Mouse (Mus musculus): Measurements from ENCODE around the gene Cacna1i.

The Cacna1i gene

DNA sequence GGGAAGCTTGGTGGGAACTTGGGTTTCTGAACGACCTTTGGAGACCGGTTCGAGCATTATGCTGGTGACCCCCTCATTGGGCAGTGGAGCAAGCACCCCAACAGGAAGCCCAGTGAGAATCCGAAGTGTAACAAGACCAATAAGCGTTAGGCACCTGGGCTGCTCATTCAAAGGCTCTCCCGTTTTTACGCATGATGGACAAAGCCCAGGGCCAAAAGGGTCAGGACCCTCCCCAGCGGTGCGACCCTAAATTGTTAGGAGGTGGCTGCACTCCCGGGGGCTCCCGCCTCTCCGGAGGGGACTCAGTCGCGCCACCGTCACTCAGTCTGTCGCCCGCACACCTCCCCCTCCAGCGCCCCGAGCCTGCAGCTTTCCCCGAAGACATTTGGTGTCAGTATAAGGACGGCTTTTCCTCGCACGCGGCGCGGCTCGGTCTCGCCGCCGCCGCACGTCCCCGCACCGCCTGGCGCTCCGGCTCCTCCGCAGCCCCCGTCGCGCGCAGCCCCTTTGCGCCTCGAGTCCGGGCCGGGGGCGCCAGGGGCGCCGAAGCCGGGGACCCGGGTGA lies at the start of gene Cacna1i:
Cacna1i (plus strand) TSS at position 388 of the 565 bp plus-strand sequence.
- no peak for DNase-seq

DNA sequence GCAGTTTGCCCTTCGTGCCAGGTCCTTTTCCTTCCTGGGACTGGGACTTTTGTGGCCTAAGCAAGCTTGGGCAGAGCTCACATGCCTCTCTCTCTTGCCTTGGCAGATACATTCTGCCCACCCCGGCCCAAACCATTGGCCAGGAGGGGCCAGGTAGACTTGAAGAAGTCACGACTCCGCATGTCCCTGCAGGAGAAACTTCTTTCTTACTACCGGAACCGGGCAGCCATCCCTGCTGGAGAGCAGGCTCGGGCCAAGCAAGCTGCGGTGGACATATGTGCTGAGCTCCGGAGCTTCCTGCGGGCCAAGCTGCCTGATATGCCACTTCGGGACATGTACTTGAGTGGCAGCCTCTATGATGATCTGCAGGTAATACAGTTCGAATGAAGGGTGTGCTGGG lies 38.9 kb upstream of the Cacna1i start:
- DNase-seq: no peak

DNA sequence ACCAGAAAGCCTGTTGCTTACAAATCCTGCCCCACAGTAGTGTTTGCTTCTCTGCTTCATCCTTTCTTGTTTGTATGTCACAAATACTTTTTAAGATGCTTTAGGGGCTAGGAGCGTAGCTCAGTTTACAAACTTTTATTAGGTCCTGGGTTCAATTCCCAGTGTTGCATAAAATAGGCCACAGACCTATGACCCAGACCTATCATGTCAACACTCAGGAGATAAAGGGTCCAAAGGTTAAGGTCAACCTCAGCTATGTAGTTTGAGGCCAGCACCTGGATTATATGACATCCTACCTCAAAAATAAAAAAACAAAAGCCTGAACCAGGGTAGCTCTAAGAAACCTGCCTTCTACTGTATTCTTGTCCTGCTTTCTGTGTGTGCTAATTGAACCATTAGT lies 38.4 kb upstream of the Cacna1i start:
- no peak for DNase-seq

DNA sequence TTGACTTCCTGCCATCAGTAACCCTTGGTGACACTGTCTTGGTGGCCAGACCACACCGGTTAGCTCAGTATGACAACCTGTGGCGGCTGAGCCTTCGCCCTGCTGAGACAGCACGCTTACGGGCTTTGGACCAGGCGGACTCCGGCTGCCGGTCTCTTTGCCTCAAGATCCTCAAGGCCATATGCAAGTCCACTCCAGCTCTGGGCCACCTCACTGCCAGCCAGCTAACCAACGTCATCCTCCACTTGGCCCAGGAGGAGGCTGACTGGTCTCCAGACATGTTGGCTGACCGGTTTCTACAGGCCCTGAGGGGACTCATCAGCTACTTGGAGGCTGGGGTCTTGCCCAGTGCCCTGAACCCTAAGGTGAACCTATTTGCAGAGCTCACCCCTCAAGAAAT lies 37.4 kb upstream of the Cacna1i start:
- no peak for DNase-seq

DNA sequence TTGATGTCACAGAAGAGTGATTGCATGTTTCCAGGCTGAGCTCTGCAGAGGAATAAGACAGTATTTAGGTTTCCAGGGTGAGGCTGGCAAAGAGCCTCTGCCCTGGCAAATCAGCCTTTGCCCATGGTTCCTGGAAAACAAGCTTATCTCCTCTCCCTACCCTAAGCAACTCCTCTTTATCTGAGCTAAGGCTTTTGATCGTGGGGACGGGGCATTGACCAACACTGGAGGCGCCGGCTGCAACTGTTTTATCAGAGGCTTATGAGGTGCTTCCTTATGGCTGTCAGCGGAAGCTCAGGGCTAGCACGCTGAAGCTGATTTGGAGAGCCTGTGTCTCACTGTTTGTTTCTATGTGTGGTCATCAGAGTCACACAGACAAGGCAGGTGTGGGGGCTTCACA lies 36.5 kb upstream of the Cacna1i start:
- no peak for DNase-seq

DNA sequence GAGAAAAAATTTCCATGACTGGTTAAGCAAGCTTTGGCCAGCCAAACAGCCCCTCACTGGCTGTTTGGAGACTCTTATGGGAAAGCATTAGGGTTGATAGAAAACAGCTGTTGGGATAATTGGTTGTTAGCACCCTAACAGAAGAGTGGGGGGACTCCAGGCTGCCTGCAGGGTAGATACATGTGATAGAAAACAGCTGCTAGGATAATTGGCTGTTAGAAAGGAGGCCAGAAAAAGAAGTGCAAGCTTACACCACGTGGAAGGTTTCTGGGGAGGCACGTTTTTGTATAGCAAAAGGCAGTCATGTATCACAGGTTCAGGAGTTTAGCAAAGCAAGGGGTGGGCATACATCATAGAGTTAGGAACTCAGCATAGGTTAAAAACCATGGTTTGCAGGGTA lies 33.5 kb upstream of the Cacna1i start:
- DNase-seq: no peak

DNA sequence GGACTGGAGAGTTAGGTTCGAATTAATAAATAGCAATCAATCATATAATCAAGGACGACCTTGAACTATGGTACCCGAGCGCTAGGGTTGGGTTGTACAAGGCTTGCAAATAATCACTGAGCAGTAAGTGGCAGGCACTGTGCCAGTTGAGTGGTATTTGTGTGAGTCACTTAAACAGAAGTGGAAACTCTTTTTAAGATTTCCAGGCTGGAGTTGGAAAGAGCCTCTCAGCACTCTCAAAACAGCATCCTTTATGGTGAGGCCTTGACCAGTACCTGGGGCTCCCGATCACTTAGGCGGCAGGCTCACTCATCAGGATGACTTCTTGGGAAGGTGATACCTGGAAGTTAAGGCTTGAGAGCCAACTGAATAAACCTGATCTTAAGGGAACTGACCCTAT lies 32.8 kb upstream of the Cacna1i start:
- DNase-seq: peak in 1 of 2 experiments; percentile 50

DNA sequence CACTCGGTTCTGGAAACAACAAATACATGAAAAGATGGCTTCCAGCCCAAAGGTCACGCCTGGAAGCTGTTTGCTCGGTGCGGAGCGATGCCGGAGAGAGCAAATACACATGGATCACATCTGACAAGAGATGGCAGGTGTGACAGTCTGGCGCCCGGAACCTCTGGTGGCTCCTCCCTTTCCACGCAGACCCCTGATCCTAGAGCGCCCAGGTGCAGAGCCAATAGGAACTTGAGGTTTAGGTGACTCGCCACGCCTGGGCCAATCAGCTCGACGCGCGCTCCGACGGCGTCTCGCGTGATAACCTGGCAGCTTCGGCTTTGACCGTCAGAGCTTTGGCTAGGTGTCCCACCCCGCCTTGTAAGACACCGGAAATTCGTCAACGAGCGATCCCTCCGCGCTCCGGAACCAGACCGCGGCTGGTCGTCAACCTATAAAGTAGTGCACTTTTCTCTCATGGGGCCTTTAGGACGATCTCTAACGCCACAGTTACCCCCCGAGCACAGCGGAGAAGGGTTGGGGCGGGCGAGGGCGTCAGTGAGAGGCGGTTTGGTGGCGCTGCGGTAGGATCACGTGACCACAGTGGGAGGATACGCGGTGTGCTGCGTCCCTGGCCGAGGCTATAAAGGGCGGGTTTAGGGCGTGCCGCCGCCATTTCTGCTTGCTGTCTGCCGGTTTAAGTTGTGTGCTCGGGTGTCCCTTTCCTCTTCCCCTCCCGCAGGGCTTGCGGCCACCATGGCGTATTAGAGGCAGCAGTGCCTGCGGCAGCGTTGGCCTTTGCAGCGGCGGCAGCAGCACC lies 32.0 kb upstream of the Cacna1i start, which contains the start of gene Atf4:
Atf4 (plus strand) TSS at position 338 of the 799 bp plus-strand sequence.
- peak; percentile 98 to 100 for DNase-seq

DNA sequence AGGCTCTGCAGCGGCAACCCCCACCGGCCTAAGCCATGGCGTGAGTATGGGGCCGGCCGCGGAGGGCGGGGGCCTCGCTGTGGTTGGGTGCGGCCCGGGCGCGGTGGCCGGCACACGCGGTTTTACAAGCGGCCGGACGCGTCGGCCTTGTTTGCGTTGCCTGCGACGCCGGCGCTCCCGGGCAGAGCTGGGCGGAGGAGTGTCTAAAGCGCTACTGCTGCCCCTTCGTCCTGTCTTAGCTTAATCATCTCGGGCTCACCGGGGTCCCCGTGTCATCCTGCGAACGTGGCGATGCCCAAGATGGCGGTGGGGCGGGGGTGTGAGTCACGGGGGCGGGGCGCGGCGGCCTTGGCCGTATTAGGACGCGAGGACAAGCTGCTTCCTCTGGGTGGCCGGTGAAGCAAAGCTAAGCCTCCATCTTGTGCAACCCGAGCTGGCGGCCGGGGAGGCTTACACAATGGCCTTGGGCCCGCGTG lies 31.4 kb upstream of the Cacna1i start:
- peak; percentile 88 to 94 for DNase-seq

DNA sequence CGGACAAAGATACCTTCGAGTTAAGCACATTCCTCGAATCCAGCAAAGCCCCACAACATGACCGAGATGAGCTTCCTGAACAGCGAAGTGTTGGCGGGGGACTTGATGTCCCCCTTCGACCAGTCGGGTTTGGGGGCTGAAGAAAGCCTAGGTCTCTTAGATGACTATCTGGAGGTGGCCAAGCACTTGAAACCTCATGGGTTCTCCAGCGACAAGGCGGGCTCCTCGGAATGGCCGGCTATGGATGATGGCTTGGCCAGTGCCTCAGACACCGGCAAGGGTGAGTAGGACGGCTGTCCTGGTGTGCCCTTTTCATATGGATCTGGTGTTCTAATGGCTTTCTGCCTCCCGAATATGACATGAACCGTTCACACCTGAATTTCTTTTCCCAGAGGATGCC lies 30.8 kb upstream of the Cacna1i start:
- DNase-seq: no peak

DNA sequence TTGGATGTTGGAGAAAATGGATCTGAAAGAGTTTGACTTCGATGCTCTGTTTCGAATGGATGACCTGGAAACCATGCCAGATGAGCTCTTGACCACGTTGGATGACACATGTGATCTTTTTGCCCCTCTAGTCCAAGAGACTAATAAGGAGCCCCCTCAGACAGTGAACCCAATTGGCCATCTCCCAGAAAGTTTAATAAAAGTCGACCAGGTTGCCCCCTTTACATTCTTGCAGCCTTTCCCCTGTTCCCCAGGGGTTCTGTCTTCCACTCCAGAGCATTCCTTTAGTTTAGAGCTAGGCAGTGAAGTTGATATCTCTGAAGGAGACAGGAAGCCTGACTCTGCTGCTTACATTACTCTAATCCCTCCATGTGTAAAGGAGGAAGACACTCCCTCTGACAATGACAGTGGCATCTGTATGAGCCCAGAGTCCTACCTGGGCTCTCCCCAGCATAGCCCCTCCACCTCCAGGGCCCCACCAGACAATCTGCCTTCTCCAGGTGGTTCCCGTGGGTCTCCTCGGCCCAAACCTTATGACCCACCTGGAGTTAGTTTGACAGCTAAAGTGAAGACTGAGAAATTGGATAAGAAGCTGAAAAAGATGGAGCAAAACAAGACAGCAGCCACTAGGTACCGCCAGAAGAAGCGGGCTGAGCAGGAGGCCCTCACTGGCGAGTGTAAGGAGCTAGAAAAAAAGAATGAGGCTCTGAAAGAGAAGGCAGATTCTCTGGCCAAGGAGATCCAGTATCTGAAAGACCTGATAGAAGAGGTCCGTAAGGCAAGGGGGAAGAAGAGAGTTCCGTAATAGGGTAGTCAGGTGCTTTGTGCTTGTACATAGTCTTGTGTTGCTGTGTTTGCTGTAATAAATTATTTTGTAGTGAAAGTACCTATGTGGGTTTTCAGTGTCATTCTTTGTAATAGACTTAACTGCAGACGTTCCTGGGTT lies 30.1 kb upstream of the Cacna1i start:
- DNase-seq: no peak

DNA sequence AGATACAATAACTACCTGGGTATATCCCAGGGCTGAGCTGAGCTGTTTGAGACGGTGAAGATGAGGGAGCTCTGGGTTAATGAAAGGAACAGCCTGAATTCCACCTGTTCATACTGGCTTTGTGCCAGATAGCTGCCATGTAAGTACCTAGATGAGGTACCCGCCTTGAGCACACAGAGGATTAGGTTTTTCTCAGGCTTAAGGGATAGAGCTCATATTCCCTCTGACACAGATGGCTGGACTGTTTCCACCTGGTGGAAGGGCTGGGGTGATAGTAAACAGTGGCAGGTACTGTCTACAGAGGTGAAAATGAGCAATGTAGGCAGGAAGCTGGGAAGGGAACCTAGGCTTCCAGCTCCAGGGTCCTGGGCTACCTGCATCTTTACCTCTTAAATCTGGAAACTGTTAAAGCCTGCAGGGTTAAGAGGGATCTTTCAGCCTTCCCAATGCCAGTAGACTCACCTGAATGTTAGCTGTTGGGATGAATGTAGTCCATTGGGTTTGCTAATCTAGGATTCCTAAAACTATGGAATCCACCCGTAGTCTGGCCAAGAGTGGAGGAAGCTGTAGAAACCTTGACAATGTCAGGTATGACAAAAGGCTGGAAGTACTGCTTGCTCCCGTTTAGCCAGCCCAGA lies 29.3 kb upstream of the Cacna1i start:
- no peak for DNase-seq

DNA sequence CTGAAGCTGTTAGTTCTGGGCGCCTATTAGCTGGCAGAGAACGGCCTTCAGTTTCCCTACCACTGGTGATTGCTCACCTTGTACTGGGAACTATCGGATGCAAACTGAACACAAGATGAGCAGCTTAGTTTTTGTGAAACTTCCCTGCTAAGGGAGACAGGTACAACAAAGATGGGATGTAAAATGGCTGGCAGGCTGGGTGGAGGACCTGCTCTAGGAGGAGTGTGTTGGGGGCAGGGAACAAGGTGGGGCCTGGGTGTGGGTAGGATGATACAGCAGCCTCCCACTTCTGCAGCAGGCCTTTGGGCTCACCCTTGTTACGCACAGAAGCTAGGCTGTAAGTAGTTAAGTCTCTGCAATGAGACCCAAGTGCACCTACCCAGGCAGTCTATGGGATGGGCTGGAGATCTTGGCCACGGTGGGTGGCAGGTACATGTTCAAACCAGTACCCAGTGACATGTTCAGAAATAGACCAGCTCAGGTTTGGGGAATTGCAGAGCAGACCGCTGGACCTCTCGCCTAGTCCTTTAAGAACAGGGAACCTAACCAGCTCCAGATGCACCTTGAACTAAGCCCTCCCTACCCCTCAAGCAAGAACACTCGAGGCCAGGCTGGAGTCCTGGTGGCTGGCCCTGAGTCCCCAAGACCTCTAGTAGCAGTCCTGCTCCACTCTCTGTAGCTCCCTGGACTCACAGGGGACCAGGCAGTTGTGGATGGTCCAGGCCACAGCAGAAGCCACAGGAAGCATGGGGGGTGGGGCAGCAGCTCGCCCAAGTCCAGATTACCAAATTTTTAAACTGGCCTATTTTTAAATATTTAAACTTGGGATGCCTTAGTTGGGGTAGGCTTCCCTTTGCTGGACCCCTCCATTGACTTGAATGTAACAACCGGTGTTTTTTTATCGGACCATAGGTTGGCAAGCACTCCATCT lies 28.5 kb upstream of the Cacna1i start:
- no peak for DNase-seq

DNA sequence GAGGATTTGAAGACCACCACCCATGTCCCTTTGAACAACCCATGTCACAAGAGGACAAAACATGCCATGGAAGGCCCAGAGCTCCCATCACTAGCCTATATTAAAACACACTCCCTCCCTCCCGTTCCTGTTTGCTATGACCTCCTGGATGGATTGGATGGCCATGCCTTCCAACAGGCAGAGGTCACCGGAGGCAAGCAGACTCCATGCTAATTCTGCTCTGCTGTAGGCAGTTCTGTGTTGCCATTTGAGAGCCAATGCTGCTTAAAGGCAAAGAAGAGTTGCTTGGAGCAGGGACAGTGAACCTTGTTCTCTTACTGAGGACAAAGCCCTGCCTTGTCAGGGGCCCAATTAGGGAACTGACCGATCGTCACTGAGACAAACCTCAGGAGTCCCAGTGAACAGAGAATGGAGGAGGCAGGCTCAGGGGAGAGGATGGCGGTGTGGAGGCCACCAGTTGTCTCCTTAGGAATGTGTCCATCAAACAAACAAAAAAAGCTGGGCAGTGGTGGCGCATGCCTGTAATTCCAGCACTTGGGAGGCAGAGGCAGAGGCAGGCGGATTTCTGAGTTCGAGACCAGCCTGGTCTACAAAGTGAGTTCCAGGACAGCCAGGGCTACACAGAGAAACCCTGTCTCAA lies 27.5 kb upstream of the Cacna1i start:
- no peak for DNase-seq

DNA sequence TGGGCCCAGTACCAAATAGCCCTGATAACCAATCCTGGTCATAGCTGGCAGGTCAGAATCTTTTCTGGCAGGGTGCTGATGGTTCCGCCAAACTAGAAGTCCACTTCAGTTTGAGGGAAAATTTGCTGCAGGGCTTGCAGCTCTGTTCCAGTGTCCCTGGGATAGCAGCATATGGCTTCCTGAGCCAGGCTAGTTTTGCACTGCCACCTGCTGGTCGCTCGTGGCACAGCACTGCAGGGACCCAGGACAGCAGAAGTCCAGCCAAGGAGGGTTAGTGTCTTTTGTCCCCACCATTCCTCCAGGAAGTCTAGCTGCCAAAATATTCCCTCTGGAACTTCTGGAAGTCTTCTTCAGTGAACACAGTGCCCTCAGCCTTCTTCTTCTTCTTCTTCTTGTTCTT lies 26.4 kb upstream of the Cacna1i start:
- peak; percentile 86 to 90 for DNase-seq

DNA sequence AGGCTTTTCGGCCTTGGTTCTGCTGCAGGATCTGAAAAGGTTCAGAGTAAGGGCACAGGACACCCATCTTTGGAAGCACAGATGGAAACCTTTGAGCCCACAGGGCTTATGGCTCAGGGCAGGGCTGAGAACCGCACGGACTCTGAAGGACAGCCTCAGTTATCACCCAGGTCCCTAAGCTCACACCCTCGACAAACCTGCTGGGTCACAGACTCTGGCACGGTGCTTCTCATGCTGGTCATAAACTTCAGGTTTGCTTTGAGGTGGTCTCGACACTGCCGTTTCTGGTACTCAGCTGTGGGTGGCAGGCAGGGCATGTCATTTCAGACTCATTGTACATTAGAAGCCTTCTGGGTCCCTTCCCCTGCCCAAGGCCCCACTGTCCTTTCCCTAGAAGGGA lies 25.9 kb upstream of the Cacna1i start:
- DNase-seq: no peak

DNA sequence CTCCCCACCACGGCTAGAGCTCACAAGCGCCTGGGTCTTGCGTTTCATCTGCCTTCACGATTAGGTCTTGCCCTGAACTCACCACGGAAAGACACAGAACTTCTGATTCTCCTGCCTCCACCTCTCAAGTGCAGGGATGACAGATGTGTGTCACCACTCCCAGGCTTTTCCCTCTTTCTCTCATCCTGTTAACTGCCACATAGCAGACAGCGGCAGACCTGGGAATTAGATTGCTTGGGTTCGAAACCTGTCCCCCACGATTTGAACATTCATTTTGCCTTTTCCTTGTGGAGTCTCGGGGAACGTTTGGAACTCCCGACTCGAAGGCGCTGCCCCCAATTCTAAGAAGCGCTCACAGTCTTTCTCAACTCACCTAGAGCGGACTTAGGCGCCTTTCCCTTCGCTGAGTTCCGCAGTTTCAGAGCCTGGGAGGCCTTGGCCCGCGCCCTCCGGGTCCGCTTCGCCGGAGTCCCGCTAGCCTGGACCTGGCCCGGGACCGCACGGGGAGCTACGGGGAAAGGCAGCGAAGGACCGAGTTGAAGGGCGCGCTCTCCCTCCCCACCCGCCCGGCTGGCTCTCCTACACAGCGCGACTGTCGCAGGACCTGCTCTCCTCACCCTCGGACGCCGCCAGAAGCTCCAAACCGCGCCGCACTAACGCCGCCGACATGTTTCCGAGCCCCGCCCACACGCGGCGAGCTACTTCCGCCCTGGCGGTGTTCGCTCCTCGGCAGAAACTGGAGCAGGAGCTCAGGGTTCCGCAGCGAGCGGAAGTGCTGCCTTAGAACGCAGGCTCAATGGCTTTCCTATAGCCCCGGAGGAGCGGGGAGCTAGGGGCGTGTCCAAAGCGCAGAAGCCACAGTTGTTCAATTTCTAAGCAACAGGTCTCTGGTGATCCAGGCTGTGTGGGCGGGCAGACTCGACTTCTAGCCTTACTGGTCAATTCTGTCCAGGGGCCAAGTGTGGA lies 23.1 kb upstream of the Cacna1i start, which contains the start of gene Rps19bp1:
Rps19bp1 (minus strand) TSS at position 706 of the 966 bp plus-strand sequence.
- DNase-seq: peak; percentile 91 to 94

DNA sequence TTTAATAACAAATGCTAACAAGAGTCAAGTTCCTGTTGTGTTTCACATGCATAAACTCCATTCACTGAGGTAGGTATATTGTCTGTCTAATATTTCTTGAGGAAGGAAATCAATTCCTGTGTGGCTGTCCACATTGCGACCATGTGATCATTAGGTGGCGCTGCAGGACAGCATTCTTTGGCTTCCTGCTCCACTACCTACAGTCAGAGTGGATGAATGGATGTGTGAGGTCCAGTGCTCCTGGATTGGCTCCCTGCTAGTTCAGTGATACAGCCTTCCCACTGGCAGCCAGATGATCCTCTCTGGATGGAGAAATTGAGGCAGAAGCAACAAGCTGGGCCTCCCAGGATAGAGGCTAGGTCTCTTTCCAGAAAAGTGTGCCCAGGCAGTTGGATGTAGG lies 20.8 kb upstream of the Cacna1i start:
- DNase-seq: peak; percentile 88 to 93

DNA sequence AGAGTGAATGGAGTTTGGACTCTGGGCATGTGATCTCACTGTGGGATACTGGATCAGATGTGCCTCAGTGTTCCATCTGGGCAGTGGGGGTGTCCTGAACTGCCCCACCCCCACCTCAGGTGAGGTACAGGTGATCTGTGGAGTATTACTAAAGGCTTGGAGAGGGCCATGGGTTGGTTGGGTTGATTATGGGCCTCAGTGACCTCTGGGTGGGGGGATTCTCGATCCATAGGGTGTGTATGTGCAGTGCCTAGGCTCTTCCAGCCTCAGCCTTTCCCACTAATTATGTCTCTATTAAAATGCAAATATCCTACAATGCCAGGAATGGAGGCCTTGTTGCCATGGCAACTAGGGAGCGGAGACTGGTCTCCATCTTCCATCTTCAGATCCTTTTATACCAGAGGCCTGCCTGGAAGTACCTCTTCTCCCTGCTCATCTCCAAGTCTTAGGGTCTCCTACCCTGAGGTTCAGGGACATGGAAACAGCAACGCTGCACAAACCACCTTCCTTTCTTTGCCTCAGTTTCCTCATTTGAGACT lies 15.1 kb upstream of the Cacna1i start:
- no peak for DNase-seq
